Mouse (Mus musculus): ENCODE results near the gene Fam222a. TPM values are rescaled to one million over a fixed set of nuclear protein-coding genes. Genes with fewer than 3 reads are reported as not detected.
A peak's percentile ranks its signal among the peaks of the same experiment; 100 is the strongest.

The Fam222a gene
- polyA plus RNA-seq, 1 experiment from 2014 or later: 6.1 TPM

DNA sequence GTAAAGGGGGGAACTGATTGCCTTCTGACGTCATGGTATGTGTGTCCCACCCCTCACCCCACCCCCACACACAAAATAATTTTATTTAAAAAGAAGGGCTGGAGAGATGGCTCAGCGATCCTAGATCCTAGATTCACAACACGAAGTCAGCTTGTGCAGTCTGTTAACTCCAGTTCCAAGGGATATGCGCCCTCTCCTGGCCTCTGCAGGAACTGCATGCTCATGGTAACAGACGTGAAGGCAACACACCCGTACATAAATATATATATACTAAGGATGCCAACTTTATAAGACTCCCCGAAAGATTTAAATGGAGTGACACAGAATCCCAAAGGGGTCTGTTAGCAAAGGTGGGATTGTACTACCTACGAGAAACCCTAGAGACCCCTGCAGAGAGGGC, 51.0 kb downstream of the Fam222a start:
- WGBS: 31% methylated on average over 8 of the region's 8 CpGs
- Histone ChIP-seq H3K9me3 (no peaks in the 10 kb centered on the region), H3K36me3 (peaks cover 1% of the 10 kb centered on the region; the same call in 1 of the 2 replicates), H3K27me3 (peaks cover 3% of the 10 kb centered on the region; the same call in 1 of the 2 replicates), H3K9ac (replicated peaks) (no peak overlapping the region), H3K27ac (no peak overlapping the region), H3K4me3 (replicated peaks) (no peak overlapping the region), H3K4me1 (replicated peaks) (no peaks in the 10 kb centered on the region), H3K4me2 (replicated peaks) (no peak overlapping the region)
- no peak for ATAC-seq

- no peak overlapping the region for H3K9ac ChIP-seq (replicated peaks)
- H3K27ac ChIP-seq: no peak overlapping the region
- no peak overlapping the region for H3K4me2 ChIP-seq (replicated peaks)
- H3K36me3 ChIP-seq: no peaks in the 10 kb centered on the region
- no peaks in the 10 kb centered on the region for H3K9me3 ChIP-seq
- no peak overlapping the region for H3K4me3 ChIP-seq (replicated peaks)
- WGBS: 47% methylated on average over 6 of the region's 6 CpGs
- ATAC-seq: no peak
- H3K4me1 ChIP-seq (replicated peaks): no peaks in the 10 kb centered on the region
- H3K27me3 ChIP-seq: peaks cover 3% of the 10 kb centered on the region; the same call in 1 of the 2 replicates
Observed at GRCm38 (mm10) chr5:114620305-114620704, 52.5 kb downstream of the Fam222a start.

- ATAC-seq: no peak
- no peak overlapping the region for H3K9ac ChIP-seq (replicated peaks)
Observed at GRCm38 (mm10) chr5:114625590-114625989, 57.8 kb downstream of the Fam222a start.

DNA sequence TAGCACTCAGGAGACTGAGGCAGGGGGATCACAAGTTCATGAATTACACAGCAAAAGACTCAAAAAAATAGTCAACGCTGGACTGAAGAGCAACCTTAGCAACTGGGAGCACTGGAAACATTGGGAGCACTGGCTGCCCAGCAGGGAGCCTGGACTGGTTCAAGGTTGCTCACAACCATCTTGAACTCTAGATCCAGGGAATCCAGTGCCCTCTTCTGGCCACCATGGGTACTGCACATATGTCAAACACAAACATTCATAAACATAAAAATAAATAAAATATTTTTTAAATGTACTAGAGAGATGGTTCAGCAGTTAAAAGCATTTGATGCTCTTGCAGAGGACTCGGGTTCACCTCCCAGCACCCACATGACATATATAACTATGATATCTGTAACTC, 63.5 kb downstream of the Fam222a start:
- Histone ChIP-seq H3K4me1 (replicated peaks) (no peaks in the 10 kb centered on the region), H3K9me3 (no peaks in the 10 kb centered on the region), H3K36me3 (no peaks in the 10 kb centered on the region), H3K4me2 (replicated peaks) (no peak overlapping the region), H3K4me3 (replicated peaks) (no peak overlapping the region), H3K9ac (replicated peaks) (no peak overlapping the region), H3K27ac (no peak overlapping the region), H3K27me3 (0 out of 2 replicates have a peak, but pooled peaks cover 3% of the 10 kb centered on the region)
- ATAC-seq: no peak
- WGBS: 53% methylated on average over 2 of the region's 2 CpGs

More at GRCm38 (mm10) chr5:114625590-114625989, 57.8 kb downstream of the Fam222a start:
- no peaks in the 10 kb centered on the region for H3K36me3 ChIP-seq
- H3K27me3 ChIP-seq: 0 out of 2 replicates have a peak, but pooled peaks cover 3% of the 10 kb centered on the region
- WGBS: 20% methylated on average over 3 of the region's 3 CpGs
- no peak overlapping the region for H3K4me3 ChIP-seq (replicated peaks)
- no peaks in the 10 kb centered on the region for H3K4me1 ChIP-seq (replicated peaks)
- H3K4me2 ChIP-seq (replicated peaks): no peak overlapping the region
- no peaks in the 10 kb centered on the region for H3K9me3 ChIP-seq
- H3K27ac ChIP-seq: no peak overlapping the region

DNA sequence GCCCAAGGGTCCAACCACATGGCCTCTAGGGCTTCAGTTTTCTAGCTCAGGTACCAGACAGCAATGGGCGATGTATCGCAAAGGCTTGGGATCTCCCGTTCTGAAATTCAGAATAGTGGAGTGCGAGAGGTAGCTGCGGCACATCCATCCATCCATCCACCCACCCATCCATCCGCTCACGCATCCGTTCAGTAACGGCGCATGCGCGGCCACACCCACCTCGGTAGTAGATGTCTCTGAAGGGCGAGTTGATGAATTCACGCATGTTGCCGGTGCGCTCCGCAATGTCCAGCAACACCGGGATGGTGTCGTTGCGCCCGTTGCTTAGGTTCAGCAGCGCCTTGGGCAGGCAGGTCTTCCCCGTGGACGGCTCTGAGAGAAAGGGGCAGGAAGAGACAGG, 68.3 kb downstream of the Fam222a start:
- ATAC-seq: no peak
- WGBS: 79% methylated on average over 25 of the region's 25 CpGs
- H3K4me3 ChIP-seq (replicated peaks): no peak overlapping the region

DNA sequence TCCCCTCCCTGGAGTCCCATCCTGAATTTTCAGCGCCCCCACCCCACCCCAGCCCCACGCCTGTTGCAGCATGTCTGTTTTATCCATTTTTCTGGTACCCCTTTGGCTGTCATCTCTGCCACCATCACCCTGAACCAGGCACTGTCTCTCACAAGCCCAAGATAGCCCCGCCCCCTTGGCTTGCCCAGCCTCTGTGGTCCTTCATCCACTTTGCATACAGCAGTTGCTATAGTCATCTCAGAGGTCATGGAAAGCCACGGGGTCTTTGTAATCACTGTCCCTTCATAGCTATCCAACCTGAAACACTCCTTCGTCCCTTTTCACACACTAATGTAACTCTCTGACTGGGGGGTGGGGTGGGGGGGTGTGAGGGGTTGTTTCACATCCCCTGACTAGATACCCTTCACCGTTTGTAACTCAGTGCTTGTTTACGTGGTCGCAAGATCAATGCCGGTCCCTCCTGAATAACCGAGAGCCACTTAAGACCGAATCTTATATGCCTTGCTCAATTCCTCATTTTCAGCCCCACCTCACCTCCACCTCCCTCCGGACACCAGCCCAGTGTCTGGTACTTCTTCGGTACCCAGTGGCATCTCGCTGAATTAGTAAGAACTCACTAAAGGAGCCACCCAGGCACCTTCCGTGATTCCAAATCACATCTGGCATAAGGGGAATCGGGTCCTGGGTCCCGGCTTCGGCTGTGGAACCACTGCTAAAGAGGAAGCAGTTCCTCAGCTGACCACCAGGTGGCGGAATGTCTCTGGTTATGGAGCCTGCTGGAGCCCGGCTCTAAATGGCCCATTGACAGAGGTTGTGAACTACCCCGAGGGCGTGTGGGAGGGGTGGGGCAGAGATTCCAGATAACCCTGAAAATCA, 71.2 kb downstream of the Fam222a start:
- peak; percentile 84 for ATAC-seq
- Histone ChIP-seq H3K4me3 (replicated peaks) (0 out of 2 replicates have a peak overlapping the region, but pooled peaks have one; percentile 17), H3K27ac (no peak overlapping the region), H3K27me3 (peaks cover 33% of the 10 kb centered on the region), H3K4me1 (replicated peaks) (peaks cover 12% of the 10 kb centered on the region; the same call in 1 of the 2 replicates), H3K9ac (replicated peaks) (0 out of 2 replicates have a peak overlapping the region, but pooled peaks have one; percentile 39), H3K4me2 (replicated peaks) (peak overlapping the region; percentile 45), H3K9me3 (no peaks in the 10 kb centered on the region), H3K36me3 (no peaks in the 10 kb centered on the region)
- WGBS: 13% methylated on average over 22 of the region's 22 CpGs

More for the DNA sequence above, 68.3 kb downstream of the Fam222a start:
- H3K4me2 ChIP-seq (replicated peaks): no peak overlapping the region
- peaks cover 12% of the 10 kb centered on the region; the same call in 1 of the 2 replicates for H3K4me1 ChIP-seq (replicated peaks)
- H3K9me3 ChIP-seq: no peaks in the 10 kb centered on the region
- peaks cover 23% of the 10 kb centered on the region; the same call in 1 of the 2 replicates for H3K27me3 ChIP-seq
- H3K36me3 ChIP-seq: no peaks in the 10 kb centered on the region
- H3K27ac ChIP-seq: no peak overlapping the region
- H3K9ac ChIP-seq (replicated peaks): no peak overlapping the region

GRCm38 (mm10) chr5:114639645-114639957, 71.8 kb downstream of the Fam222a start:
- Histone ChIP-seq H3K4me2 (replicated peaks) (peak overlapping the region; percentile 45), H3K4me3 (replicated peaks) (no peak overlapping the region), H3K36me3 (no peaks in the 10 kb centered on the region), H3K4me1 (replicated peaks) (peaks cover 12% of the 10 kb centered on the region; the same call in 1 of the 2 replicates), H3K9ac (replicated peaks) (no peak overlapping the region), H3K27me3 (peaks cover 33% of the 10 kb centered on the region), H3K9me3 (no peaks in the 10 kb centered on the region), H3K27ac (no peak overlapping the region)
- 25% methylated on average over 7 of the region's 7 CpGs for WGBS
- ATAC-seq: no peak

- no peak for ATAC-seq
- H3K9me3 ChIP-seq: no peaks in the 10 kb centered on the region
- H3K9ac ChIP-seq (replicated peaks): no peak overlapping the region
- WGBS: 81% methylated on average over 10 of the region's 10 CpGs
- H3K4me1 ChIP-seq (replicated peaks): peaks cover 15% of the 10 kb centered on the region; the same call in 1 of the 2 replicates
- no peak overlapping the region for H3K4me3 ChIP-seq (replicated peaks)
- H3K27me3 ChIP-seq: peaks cover 36% of the 10 kb centered on the region
- no peaks in the 10 kb centered on the region for H3K36me3 ChIP-seq
- H3K27ac ChIP-seq: no peak overlapping the region
- H3K4me2 ChIP-seq (replicated peaks): no peak overlapping the region
Observed at GRCm38 (mm10) chr5:114640809-114641208, 73.0 kb downstream of the Fam222a start.

DNA sequence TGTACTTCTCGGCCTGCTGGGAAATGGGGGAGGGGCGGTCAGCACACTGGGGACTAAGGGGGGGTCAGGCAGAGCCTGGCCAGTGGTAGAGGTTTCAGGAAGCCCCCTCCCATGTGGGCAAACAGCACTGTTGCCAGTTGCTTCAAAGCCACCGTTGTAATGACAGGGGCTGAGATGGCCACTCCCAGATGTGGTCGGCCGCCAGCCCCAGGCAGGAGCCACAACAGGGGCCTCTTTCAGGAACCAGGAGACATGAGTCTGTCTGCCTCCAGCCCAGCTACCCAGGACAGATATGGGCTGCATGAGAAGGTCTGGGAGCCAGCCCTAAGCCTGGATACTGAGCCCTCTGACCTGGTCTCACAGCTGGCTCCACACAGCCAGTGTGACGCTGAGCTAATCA, 77.1 kb downstream of the Fam222a start:
- ATAC-seq: no peak
- Histone ChIP-seq H3K9me3 (no peaks in the 10 kb centered on the region), H3K9ac (replicated peaks) (no peak overlapping the region), H3K27me3 (peaks cover 46% of the 10 kb centered on the region), H3K4me2 (replicated peaks) (no peak overlapping the region), H3K4me3 (replicated peaks) (no peak overlapping the region), H3K36me3 (no peaks in the 10 kb centered on the region), H3K4me1 (replicated peaks) (peaks cover 22% of the 10 kb centered on the region), H3K27ac (no peak overlapping the region)
- WGBS: 67% methylated on average over 6 of the region's 6 CpGs

GRCm38 (mm10) chr5:114645916-114646315, 78.1 kb downstream of the Fam222a start:
- WGBS: 82% methylated on average over 5 of the region's 5 CpGs
- no peak overlapping the region for H3K4me2 ChIP-seq (replicated peaks)
- H3K9ac ChIP-seq (replicated peaks): no peak overlapping the region
- no peak overlapping the region for H3K27ac ChIP-seq
- no peak overlapping the region for H3K4me3 ChIP-seq (replicated peaks)
- no peak for ATAC-seq
- H3K4me1 ChIP-seq (replicated peaks): peaks cover 31% of the 10 kb centered on the region
- no peaks in the 10 kb centered on the region for H3K36me3 ChIP-seq
- no peaks in the 10 kb centered on the region for H3K9me3 ChIP-seq
- peaks cover 46% of the 10 kb centered on the region for H3K27me3 ChIP-seq

DNA sequence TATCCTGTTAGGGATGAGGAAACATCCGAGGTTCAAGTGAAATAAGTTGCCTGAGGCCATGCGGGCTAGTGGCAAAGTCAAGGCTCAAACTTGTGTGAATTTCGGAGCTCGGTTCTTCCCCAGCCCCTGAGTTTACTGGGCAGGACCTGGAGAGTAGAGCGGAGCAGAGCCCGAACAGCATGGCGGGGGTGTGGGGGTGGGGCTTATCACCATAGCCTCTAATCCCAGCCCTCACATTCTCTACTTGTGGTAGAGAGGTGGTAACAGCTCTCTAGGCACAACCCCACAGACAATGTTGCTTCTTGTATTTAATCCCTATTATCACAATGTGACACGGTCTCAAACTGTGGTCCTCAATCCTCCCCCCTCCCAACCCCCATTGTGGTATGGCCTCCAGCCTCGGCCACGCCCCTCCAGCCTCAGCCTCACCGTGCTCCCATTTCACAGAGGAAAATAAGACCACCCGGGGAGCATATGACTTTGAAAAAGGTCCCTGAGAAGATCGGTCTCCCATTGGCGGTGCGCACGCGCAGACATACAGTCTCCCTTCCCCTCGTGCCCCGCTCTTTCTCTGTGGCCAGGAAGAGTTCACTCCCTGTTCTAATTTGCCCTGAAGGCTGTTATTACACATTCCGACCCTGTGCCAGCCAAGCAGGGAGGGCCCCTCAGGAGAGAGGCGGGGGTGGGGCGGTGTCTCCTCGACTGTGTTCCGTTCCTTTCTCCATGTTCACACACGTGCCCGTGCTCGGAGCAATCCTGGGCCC, 79.6 kb downstream of the Fam222a start:
- 5% methylated on average over 27 of the region's 27 CpGs for WGBS
- H3K4me2 ChIP-seq (replicated peaks): peak overlapping the region; percentile 52
- no peaks in the 10 kb centered on the region for H3K36me3 ChIP-seq
- ATAC-seq: peak; percentile 65
- H3K9ac ChIP-seq (replicated peaks): peak overlapping the region; percentile 21; the same call in 1 of the 2 replicates
- peaks cover 46% of the 10 kb centered on the region for H3K27me3 ChIP-seq
- H3K4me3 ChIP-seq (replicated peaks): peak overlapping the region; percentile 24
- H3K4me1 ChIP-seq (replicated peaks): peaks cover 36% of the 10 kb centered on the region
- H3K27ac ChIP-seq: no peak overlapping the region
- no peaks in the 10 kb centered on the region for H3K9me3 ChIP-seq

Measured in midbrain, embryonic 13.5 days (tissue).